Mouse (Mus musculus): ENCODE data around the gene Foxp2. TPM values are rescaled to one million over a fixed set of nuclear protein-coding genes. Genes with fewer than 3 reads are reported as not detected.

Gene Foxp2
- total and polyA plus RNA-seq, 3 experiments, result not detected

DNA sequence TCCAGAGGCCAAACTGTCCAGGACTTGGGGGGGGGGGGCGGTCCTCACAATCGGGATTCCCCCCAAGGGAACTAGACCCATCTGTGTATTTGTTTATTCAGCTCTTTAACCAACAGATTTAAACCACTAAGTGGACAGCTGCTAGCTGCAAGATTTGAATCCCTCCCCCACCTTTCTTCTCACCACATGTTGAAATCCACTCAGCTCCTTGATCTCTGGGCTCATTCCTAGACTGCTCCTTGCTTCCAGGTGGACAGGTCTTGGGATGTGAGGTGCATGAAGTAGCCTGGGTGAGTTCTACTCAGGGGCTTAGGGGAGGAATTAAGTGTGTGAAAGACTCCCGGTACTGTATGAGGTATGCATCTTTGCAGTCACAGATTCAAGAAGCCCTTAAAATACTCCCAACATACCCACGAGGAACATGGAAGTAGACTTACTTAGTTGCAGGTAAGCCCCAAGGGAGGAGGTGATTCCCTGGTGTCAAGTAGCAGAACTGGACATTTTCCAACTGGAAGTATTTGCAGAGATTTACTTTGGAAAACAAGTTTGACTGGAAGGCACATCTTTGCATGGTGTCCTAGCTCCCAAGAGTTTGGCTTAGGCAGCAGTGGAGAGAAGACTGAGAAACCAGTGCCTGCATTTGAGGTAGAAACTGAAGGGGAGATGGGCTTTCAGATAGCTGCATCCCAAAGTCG lies 2.3 kb downstream of the Foxp2 start:
- in situ Hi-C loops (cut with MboI; ENCODE audit: low pct_ligation_motif_present, low pct_unique_long_range_greater_than_20kb, low sequenced_read_pairs) (no loop called here), dilution Hi-C loops (cut with MboI; ENCODE audit: extremely low pct_ligation_motif_present, extremely low pct_unique_long_range_greater_than_20kb, low sequenced_read_pairs) (no loop called here)
- peak overlapping the region; percentile 35; the same call in 1 of the 2 replicates for H3K4me2 ChIP-seq (ENCODE audit: insufficient read depth, low read depth, poor library complexity, severe bottlenecking)
- H3K9ac ChIP-seq (ENCODE audit: insufficient read depth, low read depth), result no peak overlapping the region
- no peak for TF ChIP-seq MYC (IDR thresholded peaks at IDR 0.05; ENCODE audit: low read depth, low read length)
- TF ChIP-seq MAX (IDR thresholded peaks at IDR 0.05; ENCODE audit: low read length), result no peak
- no peak for TF ChIP-seq GABPA (IDR thresholded peaks at IDR 0.05; ENCODE audit: insufficient replicate concordance, low read depth, low read length)
- TF ChIP-seq NELFE (IDR thresholded peaks at IDR 0.05; ENCODE audit: low read depth, low read length), result no peak
- TF ChIP-seq TCF12 (IDR thresholded peaks at IDR 0.05; ENCODE audit: low read depth, low read length), result peak; percentile 42; the same call in 1 of the 2 replicates
- TF ChIP-seq ZMIZ1 (IDR thresholded peaks at IDR 0.05; ENCODE audit: low read depth, low read length), result no peak
- no peak for TF ChIP-seq POLR2AphosphoS2 (IDR thresholded peaks at IDR 0.05; ENCODE audit: low read depth, low read length)
- peak; percentile 58; the same call in 1 of the 2 replicates for TF ChIP-seq MAZ (IDR thresholded peaks at IDR 0.05; ENCODE audit: low read depth, low read length)
- TF ChIP-seq EP300 (IDR thresholded peaks at IDR 0.05; ENCODE audit: low read length), result no peak
- no peak for TF ChIP-seq IRF4 (IDR thresholded peaks at IDR 0.05; ENCODE audit: low read depth, low read length)
- no peak for TF ChIP-seq CHD2 (IDR thresholded peaks at IDR 0.05; ENCODE audit: low read length)
- TF ChIP-seq SIN3A (IDR thresholded peaks at IDR 0.05; ENCODE audit: low read length), result no peak
- no peak for TF ChIP-seq TBP (conservative IDR thresholded peaks at IDR 0.05; ENCODE audit: low read depth, low read length)
- H3K27me3 ChIP-seq (replicated peaks), result no peaks in the 10 kb centered on the region
- H3K4me1 ChIP-seq (ENCODE audit: control insufficient read depth in 1 of 2, insufficient read depth in 2 of 2), result peaks cover 2 to 15% of the 10 kb centered on the region in 2 experiments; a peak in 3 of 4 replicates
- H3K9me3 ChIP-seq (replicated peaks; ENCODE audit: low read length), result peaks cover 21% of the 10 kb centered on the region
- H3K79me2 ChIP-seq (replicated peaks; ENCODE audit: control insufficient read depth, extremely low read depth, insufficient read depth, poor library complexity, severe bottlenecking), result no peaks in the 10 kb centered on the region
- peak; percentile 31 for DNase-seq (ENCODE audit: extremely low read depth)
- H3K27ac ChIP-seq (ENCODE audit: insufficient read depth, low read depth), result no peak overlapping the region
- no peaks in the 10 kb centered on the region for H3K36me3 ChIP-seq (replicated peaks in 1 of 2; ENCODE audit: control insufficient read depth in 1 of 2, insufficient read depth in 1 of 2, low read length in 1 of 2)
- H3K4me3 ChIP-seq (replicated peaks in 1 of 3; ENCODE audit: low read depth in 2 of 3, low read length in 2 of 3, poor library complexity in 1 of 3), result no peak overlapping the region

DNA sequence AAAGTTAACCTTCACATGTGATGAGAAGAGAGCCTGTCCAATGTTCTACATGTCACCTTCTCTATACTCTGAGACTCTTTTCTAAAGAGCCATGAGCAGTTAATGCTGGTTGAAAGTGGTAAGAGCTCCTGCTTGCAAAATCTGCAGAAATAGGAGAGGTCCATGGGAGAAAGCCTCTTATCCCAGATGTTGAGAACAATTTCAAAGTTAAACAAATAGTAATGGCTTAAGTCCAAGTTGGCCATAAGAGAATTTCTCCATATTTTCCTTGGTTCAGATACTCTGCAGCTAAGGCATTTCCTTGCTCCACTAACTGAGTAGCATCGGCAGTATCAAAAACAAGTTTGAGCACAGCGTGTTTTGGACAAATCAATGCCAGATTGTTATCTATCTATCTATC lies 13.9 kb downstream of the Foxp2 start:
- Histone ChIP-seq H3K79me2 (replicated peaks; ENCODE audit: control insufficient read depth, extremely low read depth, insufficient read depth, poor library complexity, severe bottlenecking) (no peaks in the 10 kb centered on the region), H3K27me3 (replicated peaks) (no peaks in the 10 kb centered on the region), H3K9me3 (replicated peaks; ENCODE audit: low read length) (no peaks in the 10 kb centered on the region), H3K36me3 (replicated peaks in 1 of 2; ENCODE audit: control insufficient read depth in 1 of 2, insufficient read depth in 1 of 2, low read length in 1 of 2) (no peaks in the 10 kb centered on the region), H3K9ac (ENCODE audit: insufficient read depth, low read depth) (no peak overlapping the region), H3K27ac (ENCODE audit: insufficient read depth, low read depth) (no peak overlapping the region), H3K4me1 (ENCODE audit: control insufficient read depth in 1 of 2, insufficient read depth in 2 of 2) (peaks cover 0 to 4% of the 10 kb centered on the region in 2 experiments; a peak in 2 of 4 replicates), H3K4me3 (replicated peaks in 1 of 3; ENCODE audit: low read depth in 2 of 3, low read length in 2 of 3, poor library complexity in 1 of 3) (no peak overlapping the region), H3K4me2 (ENCODE audit: insufficient read depth, low read depth, poor library complexity, severe bottlenecking) (no peak overlapping the region)
- dilution Hi-C loops (cut with MboI; ENCODE audit: extremely low pct_ligation_motif_present, extremely low pct_unique_long_range_greater_than_20kb, low sequenced_read_pairs), result no loop called here
- no peak for DNase-seq (ENCODE audit: extremely low read depth)
- TF ChIP-seq CHD1 (IDR thresholded peaks at IDR 0.05; ENCODE audit: low read depth, low read length), result no peak
- no peak for TF ChIP-seq MAZ (IDR thresholded peaks at IDR 0.05; ENCODE audit: low read depth, low read length)
- TF ChIP-seq UBTF (IDR thresholded peaks at IDR 0.05; ENCODE audit: low read depth, low read length), result no peak
- TF ChIP-seq MXI1 (IDR thresholded peaks at IDR 0.05; ENCODE audit: low read depth, low read length), result no peak
- no peak for TF ChIP-seq TBP (conservative IDR thresholded peaks at IDR 0.05; ENCODE audit: low read depth, low read length)
- TF ChIP-seq NRF1 (IDR thresholded peaks at IDR 0.05; ENCODE audit: low read depth, low read length), result no peak
- TF ChIP-seq IRF4 (IDR thresholded peaks at IDR 0.05; ENCODE audit: low read depth, low read length), result no peak
- no peak for TF ChIP-seq HCFC1 (IDR thresholded peaks at IDR 0.05; ENCODE audit: low read depth, low read length)
- TF ChIP-seq CHD2 (IDR thresholded peaks at IDR 0.05; ENCODE audit: low read length), result no peak
- TF ChIP-seq USF1 (IDR thresholded peaks at IDR 0.05; ENCODE audit: low read depth, low read length), result no peak
- no peak for TF ChIP-seq ZKSCAN1 (IDR thresholded peaks at IDR 0.05; ENCODE audit: borderline replicate concordance, low read depth, low read length)
- TF ChIP-seq RAD21 (IDR thresholded peaks at IDR 0.05; ENCODE audit: low read depth, low read length), result no peak
- TF ChIP-seq KAT2A (IDR thresholded peaks at IDR 0.05; ENCODE audit: insufficient replicate concordance, low read length), result no peak
- TF ChIP-seq ZNF384 (IDR thresholded peaks at IDR 0.05; ENCODE audit: low read depth, low read length), result no peak
- TF ChIP-seq SMC3 (IDR thresholded peaks at IDR 0.05; ENCODE audit: low read depth, low read length), result no peak
- no peak for TF ChIP-seq MEF2A (IDR thresholded peaks at IDR 0.05; ENCODE audit: borderline replicate concordance, low read depth, low read length)
- no peak for TF ChIP-seq CTCF (conservative IDR thresholded peaks at IDR 0.05 in 1 of 2, IDR thresholded peaks at IDR 0.05 in 1 of 2; ENCODE audit: low read depth in 2 of 2, low read length in 2 of 2)
- TF ChIP-seq E2F4 (IDR thresholded peaks at IDR 0.05; ENCODE audit: insufficient replicate concordance, low read depth, low read length), result no peak
- TF ChIP-seq BHLHE40 (IDR thresholded peaks at IDR 0.05; ENCODE audit: low read depth, low read length), result no peak
- in situ Hi-C loops (cut with MboI; ENCODE audit: low pct_ligation_motif_present, low pct_unique_long_range_greater_than_20kb, low sequenced_read_pairs), result no loop called here

Measured in CH12.LX (cell line).